Mouse (Mus musculus) lung, postnatal 0 days (tissue): ENCODE measurements around the gene Braf.

Source experiments
- CTCF ChIP-seq: IDR thresholded peaks from 2 replicates; pipeline ENCODE4 v1.5.1; 2016; ENCODE audit warnings: antibody characterized with exemption, mild to moderate bottlenecking
- EP300 ChIP-seq: IDR thresholded peaks from 2 replicates; pipeline ENCODE4 v1.6.1; 2016; ENCODE audit warnings: antibody characterized with exemption, mild to moderate bottlenecking, control low read depth

DNA sequence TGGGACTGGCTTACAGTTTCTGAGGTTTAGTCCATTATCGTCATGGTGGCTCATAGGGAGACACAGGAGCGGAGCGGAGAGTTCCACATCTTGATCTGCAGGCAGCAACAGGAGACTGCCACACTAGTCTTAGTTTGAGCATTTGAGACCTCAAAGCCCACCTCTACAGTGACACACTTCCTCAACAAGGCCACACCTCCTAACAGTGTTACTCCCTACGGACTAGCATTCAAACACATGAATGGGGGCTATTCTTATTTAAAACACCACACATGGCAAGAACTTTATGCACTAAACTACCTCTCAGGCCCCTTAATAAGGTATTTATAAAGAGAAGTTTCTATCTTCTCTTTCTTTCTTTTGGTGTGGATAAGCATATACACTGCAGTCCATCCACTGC, 19.6 kb downstream of the Braf start:
- TF ChIP-seq EP300 (no peak), CTCF (no peak)
